Mouse (Mus musculus) hindbrain, embryonic 11.5 days (tissue): ENCODE data around the gene Mtmr6. TPM values are rescaled to one million over a fixed set of nuclear protein-coding genes. Genes with fewer than 3 reads are reported as not detected.

Experiments used
- ATAC-seq: fragments of 200-750 bp; cut with Nextera tagmentation; 2 replicates; pipeline ENCODE4 v1.8.0; 2017; ENCODE audit warnings: mild to moderate bottlenecking, moderate TSS enrichment, moderate library complexity; ENCODE audit not compliant: low FRiP score
- DNase-seq: peaks from one replicate; pipeline ENCODE4 v3.0.0-alpha.2; 2015; ENCODE audit warnings: low spot score
- H3K27ac ChIP-seq: fragments of 300-500 bp; sonication (generic); 2 replicates; pipeline ENCODE4 v1.5.1; 2014; ENCODE audit warnings: mild to moderate bottlenecking, low read depth, low read length
- H3K27me3 ChIP-seq: fragments of 300-500 bp; sonication (generic); 2 replicates; pipeline ENCODE4 v1.6.1; 2014; ENCODE audit warnings: mild to moderate bottlenecking, low read length, moderate library complexity, mixed read lengths; ENCODE audit not compliant: control insufficient read depth, insufficient read depth
- H3K36me3 ChIP-seq: fragments of 300-500 bp; sonication (generic); 2 replicates; pipeline ENCODE4 v1.6.1; 2014; ENCODE audit warnings: mild to moderate bottlenecking, low read length, moderate library complexity, mixed read lengths; ENCODE audit not compliant: control insufficient read depth, insufficient read depth
- H3K4me1 ChIP-seq: fragments of 300-500 bp; sonication (generic); replicated peaks from 2 replicates; pipeline ENCODE4 v1.6.1; 2014; ENCODE audit warnings: low read length, mixed read lengths; ENCODE audit not compliant: control insufficient read depth, insufficient read depth
- H3K4me2 ChIP-seq: fragments of 300-500 bp; sonication (generic); replicated peaks from 2 replicates; pipeline ENCODE4 v1.6.1; 2014; ENCODE audit warnings: mild to moderate bottlenecking, low read depth, low read length
- H3K4me3 ChIP-seq: fragments of 300-500 bp; sonication (generic); 2 replicates; pipeline ENCODE4 v1.5.1; 2014; ENCODE audit warnings: low read depth, low read length
- H3K9ac ChIP-seq: fragments of 300-500 bp; sonication (generic); 2 replicates; pipeline ENCODE4 v1.6.1; 2014; ENCODE audit warnings: low read depth, low read length
- H3K9me3 ChIP-seq: fragments of 300-500 bp; sonication (generic); 2 replicates; pipeline ENCODE4 v1.6.1; 2016; ENCODE audit warnings: low read length; ENCODE audit not compliant: control insufficient read depth
- WGBS: fragments of 180-500 bp; shearing (Covaris S2); extraction: QIAGEN DNeasy Blood & Tissue Kit; methylation state at CpG from one replicate; pipeline ENCODE4 v1.1.7; 2014; 5-methylcytosine and 5-hydroxymethylcytosine counted together
- polyA plus RNA-seq: library from polyadenylated mRNA; unstranded; fragments of >200 nt; fragmentation: Nextera tagmentation; extraction: Ambion mirVana; gene quantifications from 2 replicates; pipeline ENCODE4 v1.2.1, GENCODE M21; 2014

The Mtmr6 gene
- polyA plus RNA-seq, result 46.4 and 53.3 TPM in 2 replicates

- H3K27me3 ChIP-seq, result no peaks in the 10 kb centered on the region
- no peaks in the 10 kb centered on the region for H3K4me1 ChIP-seq
- H3K27ac ChIP-seq, result peak within 1 kb of the TSS; percentile 51; the same call in 1 of the 2 replicates
- peak within 1 kb of the TSS; percentile 69 for H3K4me2 ChIP-seq
- ATAC-seq (peak; percentile 98), DNase-seq (peak; percentile 99)
- no peaks in the 10 kb centered on the region for H3K9me3 ChIP-seq
- peak within 1 kb of the TSS; percentile 79 for H3K9ac ChIP-seq
- H3K36me3 ChIP-seq, result no peaks in the 10 kb centered on the region
- under 1% methylated on average over 51 of the region's 51 CpGs for WGBS
- peak within 1 kb of the TSS; percentile 77 for H3K4me3 ChIP-seq
Measured at GRCm38 (mm10) chr14:60264990-60265876, at the start of gene Mtmr6. TSS of gene Mtmr6 (plus strand) at chr14:60265228.

GRCm38 (mm10) chr14:60216125-60216524 is 48.9 kb upstream of the Mtmr6 start:
- Histone ChIP-seq H3K27ac (no peak overlapping the region), H3K27me3 (no peaks in the 10 kb centered on the region), H3K4me2 (no peak overlapping the region), H3K4me3 (no peak overlapping the region), H3K9ac (no peak overlapping the region), H3K9me3 (no peaks in the 10 kb centered on the region), H3K36me3 (no peaks in the 10 kb centered on the region), H3K4me1 (no peaks in the 10 kb centered on the region)
- ATAC-seq, result no peak
- 84% methylated on average over 1 of the region's 1 CpGs for WGBS
- DNase-seq, result no peak

DNA sequence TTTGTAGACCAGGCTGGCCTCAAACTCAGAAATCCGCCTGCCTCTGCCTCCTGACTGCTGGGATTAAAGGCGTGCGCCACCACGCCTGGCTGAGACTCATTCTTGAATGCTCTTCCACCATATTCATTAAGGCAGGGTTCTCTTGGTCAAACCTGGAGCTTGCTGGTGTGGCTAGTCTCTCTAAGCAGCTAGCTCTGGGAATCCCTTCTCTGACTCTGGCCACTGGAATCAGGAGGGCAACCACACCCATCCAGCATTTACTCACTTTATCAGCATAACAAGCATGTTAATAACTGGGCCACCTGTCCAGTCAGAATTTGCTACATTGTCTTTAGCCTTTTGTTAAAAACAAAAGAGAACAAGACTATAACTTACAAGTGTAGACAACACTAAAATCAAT is 47.4 kb upstream of the Mtmr6 start:
- WGBS, result 96% methylated on average over 4 of the region's 4 CpGs
- no peak for DNase-seq
- Histone ChIP-seq H3K4me3 (no peak overlapping the region), H3K4me1 (no peaks in the 10 kb centered on the region), H3K4me2 (no peak overlapping the region), H3K36me3 (0 out of 2 replicates have a peak, but pooled peaks cover 2% of the 10 kb centered on the region), H3K27me3 (no peaks in the 10 kb centered on the region), H3K27ac (no peak overlapping the region), H3K9me3 (no peaks in the 10 kb centered on the region), H3K9ac (no peak overlapping the region)
- no peak for ATAC-seq

- no peak overlapping the region for H3K4me2 ChIP-seq
- no peaks in the 10 kb centered on the region for H3K9me3 ChIP-seq
- DNase-seq, result no peak
- ATAC-seq, result no peak
- H3K27ac ChIP-seq, result no peak overlapping the region
- H3K9ac ChIP-seq, result no peak overlapping the region
- no peak overlapping the region for H3K4me3 ChIP-seq
- 94% methylated on average over 10 of the region's 10 CpGs for WGBS
- H3K36me3 ChIP-seq, result 0 out of 2 replicates have a peak, but pooled peaks cover 2% of the 10 kb centered on the region
- no peaks in the 10 kb centered on the region for H3K27me3 ChIP-seq
- no peaks in the 10 kb centered on the region for H3K4me1 ChIP-seq
Measured at GRCm38 (mm10) chr14:60219886-60220285, 45.1 kb upstream of the Mtmr6 start.

- 86% methylated on average over 3 of the region's 3 CpGs for WGBS
Measured at GRCm38 (mm10) chr14:60238551-60238950, 26.5 kb upstream of the Mtmr6 start.

DNA sequence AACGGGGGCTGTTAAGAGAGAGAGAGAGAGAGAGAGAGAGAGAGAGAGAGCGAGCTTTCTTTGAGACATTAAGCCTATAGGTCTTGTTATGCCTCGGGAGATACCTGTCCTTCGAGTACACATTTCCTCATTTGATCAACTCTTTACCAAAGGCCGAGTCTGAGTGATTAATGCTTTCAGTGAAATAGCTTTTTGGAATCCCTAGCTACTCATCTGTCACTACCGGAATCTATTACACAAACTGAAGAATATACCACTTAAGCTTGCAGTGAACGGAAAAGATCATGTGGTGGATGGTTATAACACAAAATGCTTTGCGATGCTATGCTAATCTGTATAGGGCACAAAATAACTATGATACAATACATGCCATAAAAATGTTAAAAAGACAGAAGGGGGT is 14.7 kb upstream of the Mtmr6 start:
- Histone ChIP-seq H3K9ac (peak overlapping the region; percentile 87), H3K4me3 (peak overlapping the region; percentile 83), H3K9me3 (no peaks in the 10 kb centered on the region), H3K4me2 (peak overlapping the region; percentile 87), H3K36me3 (no peaks in the 10 kb centered on the region), H3K4me1 (0 out of 2 replicates have a peak, but pooled peaks cover 4% of the 10 kb centered on the region), H3K27ac (no peak overlapping the region), H3K27me3 (no peaks in the 10 kb centered on the region)
- 28% methylated on average over 8 of the region's 8 CpGs for WGBS
- no peak for ATAC-seq
- DNase-seq, result peak; percentile 21

More at GRCm38 (mm10) chr14:60238551-60238950, 26.5 kb upstream of the Mtmr6 start:
- Histone ChIP-seq H3K9ac (no peak overlapping the region), H3K27ac (no peak overlapping the region), H3K27me3 (no peaks in the 10 kb centered on the region), H3K9me3 (no peaks in the 10 kb centered on the region), H3K4me1 (no peaks in the 10 kb centered on the region), H3K4me2 (no peak overlapping the region), H3K36me3 (no peaks in the 10 kb centered on the region), H3K4me3 (no peak overlapping the region)
- no peak for DNase-seq
- ATAC-seq, result no peak

GRCm38 (mm10) chr14:60250879-60251278 is 14.1 kb upstream of the Mtmr6 start:
- no peak for DNase-seq
- H3K27me3 ChIP-seq, result no peaks in the 10 kb centered on the region
- ATAC-seq, result peak; percentile 77

DNA sequence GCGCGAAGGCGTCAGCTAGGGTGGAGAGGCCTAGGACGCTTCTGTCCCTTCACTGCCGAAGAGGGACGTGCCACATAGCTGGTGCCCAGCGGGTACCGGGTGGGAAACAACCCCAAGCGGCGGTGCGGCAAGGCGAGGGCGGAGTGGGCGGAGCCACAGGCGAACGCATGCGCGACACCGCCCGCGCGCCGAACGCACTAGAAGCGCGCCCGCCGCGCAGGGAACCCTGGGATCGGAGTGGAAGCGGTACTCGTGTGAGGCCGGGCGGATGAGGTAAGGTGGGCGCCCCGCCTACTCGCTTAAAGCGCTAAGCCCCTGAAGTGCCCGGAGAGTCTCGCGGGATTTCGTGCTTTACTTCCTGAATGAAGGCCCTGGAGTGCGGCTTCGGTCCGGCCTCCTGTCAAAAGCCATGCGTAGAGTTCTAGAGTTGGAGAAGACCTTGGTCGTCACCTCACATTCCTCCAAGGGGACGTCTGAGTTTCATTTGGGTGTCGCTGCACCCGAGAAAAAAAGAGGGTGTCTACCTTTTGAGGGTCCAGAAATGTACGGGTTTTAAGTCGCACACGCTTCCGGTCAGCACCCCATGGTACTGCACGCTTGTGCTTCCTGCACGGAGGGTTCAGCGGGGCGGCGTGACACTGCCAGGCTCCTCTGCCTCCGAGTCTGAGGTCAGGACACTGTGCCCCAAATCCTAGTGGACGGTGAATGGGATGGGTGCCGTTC is 13.6 kb upstream of the Mtmr6 start, which contains the start of the genes Nupl1 and Gm49336:
TSS of gene Nupl1 (minus strand) at position 151 of the 723 bp plus-strand sequence.
TSS of gene Gm49336 (minus strand) at position 227 of the 723 bp plus-strand sequence.
- ATAC-seq (peak; percentile 100), DNase-seq (peak; percentile 99)
- Histone ChIP-seq H3K36me3 (no peaks in the 10 kb centered on the region), H3K4me1 (0 out of 2 replicates have a peak, but pooled peaks cover 4% of the 10 kb centered on the region), H3K9me3 (no peaks in the 10 kb centered on the region), H3K27ac (peak within 1 kb of the TSS; percentile 85), H3K27me3 (no peaks in the 10 kb centered on the region), H3K9ac (peak within 1 kb of the TSS; percentile 87), H3K4me3 (peak within 1 kb of the TSS; percentile 83), H3K4me2 (peak within 1 kb of the TSS; percentile 87)
- WGBS, result under 1% methylated on average over 62 of the region's 62 CpGs

More at GRCm38 (mm10) chr14:60250879-60251278, 14.1 kb upstream of the Mtmr6 start:
- under 1% methylated on average over 39 of the region's 39 CpGs for WGBS
- Histone ChIP-seq H3K36me3 (no peaks in the 10 kb centered on the region), H3K9ac (peak overlapping the region; percentile 87), H3K27ac (peak overlapping the region; percentile 85), H3K4me3 (peak overlapping the region; percentile 83), H3K9me3 (no peaks in the 10 kb centered on the region), H3K4me2 (peak overlapping the region; percentile 87), H3K4me1 (0 out of 2 replicates have a peak, but pooled peaks cover 4% of the 10 kb centered on the region)
